Mouse (Mus musculus): ENCODE data around the gene Mgat5b.

- TF ChIP-seq CHD2 (IDR thresholded peaks at IDR 0.05; ENCODE audit: low read depth, low read length): no peak
- TF ChIP-seq HCFC1 (IDR thresholded peaks at IDR 0.05; ENCODE audit: borderline replicate concordance, insufficient read depth, low read length): no peak
Measured at GRCm38 (mm10) chr11:116922058-116922457, 3.4 kb downstream of the Mgat5b start.

Measured in ES-E14 (cell line).